Mouse (Mus musculus) thymus, postnatal 10 days (tissue): ENCODE results near the gene Fam241b.
"Not testable (repeated sequence)": the region's sequence is repeated elsewhere in the genome, so short reads cannot be mapped to it uniquely, and the experiment has no call there.

Source experiments
- DNase-seq, 2 experiments: peaks; one replicate each; pipeline ENCODE4 v3.0.0; 2021; ENCODE audit warnings: low spot score in 2 of 2

Gene Fam241b

DNA sequence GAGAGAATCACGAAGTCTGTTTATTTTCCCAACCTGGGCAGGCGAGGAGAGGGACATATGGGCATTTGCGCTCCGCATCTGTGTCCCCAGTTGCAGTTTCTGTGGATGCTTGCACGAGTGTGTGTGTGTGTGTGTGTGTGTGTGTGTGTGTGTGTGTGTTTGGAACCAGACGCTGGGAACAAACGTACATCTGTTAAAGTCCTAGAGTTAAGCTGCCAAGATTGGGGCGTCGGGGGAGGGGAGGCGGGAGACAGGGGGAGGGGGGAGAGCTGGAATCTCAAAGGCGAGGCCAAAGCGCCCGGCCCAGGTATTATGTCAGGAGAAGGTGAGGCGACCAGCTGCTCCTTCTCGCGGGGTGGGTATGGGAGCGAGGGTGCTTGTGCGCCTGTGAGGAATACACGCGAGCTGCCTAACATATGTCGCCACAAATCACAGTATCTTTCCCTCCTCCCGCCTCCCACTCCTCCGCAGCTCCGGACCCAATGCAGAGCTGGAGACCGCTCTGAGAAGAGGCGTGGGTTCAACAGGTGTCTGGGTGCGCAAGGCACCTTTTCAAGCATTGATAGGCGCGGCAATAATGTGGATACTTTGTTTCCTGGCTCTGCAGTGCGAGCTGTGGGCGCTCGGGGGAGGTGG lies 15.3 kb downstream of the Fam241b start:
- no peak for DNase-seq

DNA sequence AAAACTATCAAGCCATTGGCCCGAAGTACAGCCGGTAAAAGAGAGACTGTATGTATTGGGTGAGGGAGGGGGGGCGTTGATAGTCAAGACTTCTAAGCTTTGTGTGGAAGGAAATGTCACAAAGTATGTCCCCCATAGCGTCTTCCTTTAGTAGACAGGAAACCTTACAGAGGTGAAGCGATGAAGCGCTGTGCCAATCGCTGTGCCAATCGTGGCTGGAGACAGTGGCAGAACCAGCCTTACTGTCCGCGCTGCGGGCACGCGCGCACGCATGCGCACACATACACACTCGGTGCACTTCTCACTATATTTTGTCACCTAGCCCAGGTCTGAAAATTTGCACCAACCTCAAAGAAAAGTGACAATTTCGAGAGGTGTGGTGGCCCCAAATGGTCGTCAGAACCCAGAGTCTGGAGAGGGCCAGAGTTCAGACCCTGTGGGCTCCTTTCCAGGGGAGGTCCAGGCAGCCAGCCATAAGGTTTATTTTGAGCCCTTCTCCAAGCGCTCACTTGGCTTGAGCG lies 15.9 kb downstream of the Fam241b start:
- no peak for DNase-seq

DNA sequence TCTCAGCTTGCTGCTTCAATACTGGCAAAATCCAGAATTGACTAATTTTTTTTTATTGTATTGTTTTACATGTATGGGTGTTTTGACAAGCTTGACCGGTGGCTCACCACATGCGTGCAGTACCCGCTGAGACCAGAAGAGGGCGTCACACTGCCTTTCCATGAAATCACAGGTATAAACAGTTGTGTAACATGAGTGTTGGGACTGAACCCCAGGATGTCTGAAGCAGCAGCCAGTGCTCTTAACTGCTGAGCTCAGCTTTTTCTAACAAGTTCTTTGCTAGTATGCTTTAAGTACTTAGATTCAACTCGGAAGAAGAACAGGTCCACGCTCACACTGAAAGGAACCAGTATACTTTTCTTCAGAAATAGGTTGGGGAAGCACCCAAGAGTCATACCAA lies 16.6 kb downstream of the Fam241b start:
- no peak for DNase-seq

DNA sequence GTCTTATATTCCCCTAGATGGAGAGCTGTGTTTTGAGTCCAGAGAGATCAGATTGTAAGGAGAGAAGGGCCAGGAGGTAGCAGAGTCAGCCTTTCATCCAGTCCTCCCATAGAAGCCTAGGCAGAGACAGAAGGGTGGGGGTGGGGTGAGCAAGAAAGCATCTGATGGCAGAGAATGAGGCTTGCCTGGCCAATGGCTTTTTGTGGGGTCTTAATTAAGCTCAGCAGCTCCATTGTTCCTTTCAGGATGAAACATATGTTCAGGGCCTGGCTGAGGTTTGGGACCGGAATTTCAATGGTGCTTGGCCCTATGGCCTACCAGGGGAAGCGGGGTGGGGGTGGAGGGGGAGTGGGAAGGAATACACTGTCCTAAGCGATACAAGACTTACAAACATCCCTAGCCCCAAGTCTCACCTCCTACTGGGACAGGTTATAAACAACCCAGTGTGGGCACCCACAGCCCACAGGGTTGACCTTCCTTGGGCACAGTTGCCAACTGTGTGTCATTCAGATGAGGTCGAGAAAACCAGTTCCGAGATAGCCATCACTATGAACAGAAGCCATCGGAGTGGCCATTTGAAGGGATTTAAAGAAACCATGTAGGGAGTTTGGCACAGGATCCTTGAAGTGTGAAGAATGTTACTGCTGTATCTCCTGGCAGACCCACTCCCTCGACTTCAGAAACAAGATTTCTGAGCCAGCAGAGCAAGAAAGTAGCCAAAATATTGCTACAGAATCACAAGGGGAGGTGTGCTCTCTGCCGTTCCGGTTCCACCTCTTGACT lies 29.7 kb downstream of the Fam241b start:
- DNase-seq = no peak

DNA sequence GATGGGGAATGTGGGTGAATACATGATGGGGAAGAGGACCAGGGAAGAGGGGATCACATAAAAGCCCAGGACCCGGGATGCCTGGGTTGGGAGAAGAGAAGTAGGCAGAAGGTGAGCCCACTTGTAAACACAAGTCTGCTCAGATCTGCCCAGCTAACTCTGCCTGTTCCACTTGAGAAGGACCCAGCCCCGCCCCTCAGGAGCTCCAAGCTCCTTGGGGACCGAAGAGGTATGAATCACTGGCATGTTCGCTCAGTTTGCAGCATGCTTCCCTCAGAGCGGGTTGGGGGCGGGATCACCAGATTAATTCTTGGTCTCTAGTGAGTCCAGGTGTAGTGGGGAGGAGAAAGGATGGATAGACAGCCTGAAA lies 32.5 kb downstream of the Fam241b start:
- peak in 1 of 2 experiments; percentile 4 for DNase-seq

DNA sequence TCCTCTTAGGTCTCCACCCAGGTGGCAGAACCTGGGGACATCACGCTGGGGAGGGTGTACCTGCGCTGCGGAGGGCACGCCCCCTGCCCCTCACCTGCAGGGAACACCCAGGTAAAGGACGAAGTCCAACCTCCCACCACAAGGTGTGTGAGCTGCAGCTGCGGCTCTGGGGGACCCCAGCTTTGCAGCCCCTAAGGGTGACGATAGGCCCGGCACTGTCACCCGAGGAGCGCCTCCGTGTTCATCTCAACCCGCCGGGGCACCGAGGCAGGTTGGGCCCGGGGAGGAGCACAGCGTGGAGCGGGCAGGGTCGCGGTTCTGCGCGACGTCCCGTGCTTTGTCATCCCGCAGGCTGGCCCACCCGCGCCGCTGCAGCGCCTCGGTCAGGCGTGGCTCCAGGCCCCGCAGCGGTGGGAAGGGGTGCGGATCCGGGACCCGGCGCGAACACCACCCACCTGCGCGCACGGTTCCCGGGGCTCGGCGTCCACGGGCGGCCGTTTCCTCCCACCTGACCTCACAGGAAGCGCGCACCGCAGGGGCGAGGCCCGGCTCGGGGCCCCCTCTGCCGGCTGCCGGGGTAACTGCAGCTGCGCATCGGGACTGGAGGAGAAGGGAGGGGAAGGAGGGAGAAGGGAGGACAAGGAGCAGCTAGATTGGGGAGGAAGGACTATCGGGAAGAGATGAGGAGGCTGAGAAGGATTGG lies 33.1 kb downstream of the Fam241b start:
- peak; percentile 61 to 85 for DNase-seq

DNA sequence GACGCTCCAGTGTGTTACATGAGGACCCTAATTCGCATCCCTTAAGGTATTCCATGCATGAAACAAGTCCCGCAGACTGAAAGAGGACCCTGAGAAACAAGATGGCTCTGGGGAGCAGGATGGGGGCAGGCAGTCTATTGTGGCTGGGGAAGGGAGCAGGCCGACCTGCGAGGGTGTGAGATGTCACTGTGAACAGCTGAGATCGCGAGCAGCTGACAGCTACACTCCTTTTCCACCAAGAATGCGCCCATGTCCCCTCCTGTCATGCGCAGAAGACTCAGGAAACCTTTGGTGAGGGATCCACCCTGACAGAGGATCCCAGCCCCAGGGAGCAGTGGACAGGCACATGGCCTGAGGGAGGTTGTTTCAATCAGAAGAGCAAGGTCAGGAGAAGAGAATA lies 36.7 kb downstream of the Fam241b start:
- DNase-seq = no peak

DNA sequence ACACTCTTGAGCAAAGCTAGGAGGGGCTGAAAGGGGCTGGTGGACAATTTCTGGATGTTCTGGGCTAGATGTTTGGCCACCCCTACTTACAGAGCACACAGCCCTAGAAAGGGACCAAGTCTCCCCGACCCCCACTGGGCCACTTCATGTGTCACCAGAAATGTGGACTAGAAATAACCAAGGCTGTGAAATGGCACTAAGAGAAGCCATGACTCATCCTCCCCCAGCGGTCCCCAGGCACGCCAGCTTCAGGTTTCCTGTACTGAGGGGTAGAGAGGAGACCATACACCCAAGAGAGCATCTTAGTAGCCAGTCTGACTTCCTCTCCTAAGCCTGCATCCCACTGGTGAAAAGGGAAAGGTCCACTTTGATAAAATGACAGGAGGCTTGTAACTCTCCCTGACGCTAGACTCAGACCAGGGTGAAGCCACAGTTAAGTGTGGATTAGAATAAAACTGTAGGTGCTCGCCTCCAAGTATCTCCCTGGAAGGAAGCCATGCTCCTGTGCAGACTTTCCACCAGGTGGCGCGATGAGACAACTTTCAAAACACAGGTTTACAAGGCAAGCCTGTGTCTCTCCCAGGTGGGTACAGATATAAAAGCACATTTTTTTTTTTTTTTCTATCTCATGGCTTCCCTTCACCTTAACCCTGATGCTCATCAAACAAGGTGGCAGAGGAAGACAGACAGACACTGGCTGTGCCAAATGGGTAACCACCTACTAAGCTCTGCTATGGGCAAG lies 38.7 kb downstream of the Fam241b start:
- DNase-seq = peak; percentile 36 to 65

DNA sequence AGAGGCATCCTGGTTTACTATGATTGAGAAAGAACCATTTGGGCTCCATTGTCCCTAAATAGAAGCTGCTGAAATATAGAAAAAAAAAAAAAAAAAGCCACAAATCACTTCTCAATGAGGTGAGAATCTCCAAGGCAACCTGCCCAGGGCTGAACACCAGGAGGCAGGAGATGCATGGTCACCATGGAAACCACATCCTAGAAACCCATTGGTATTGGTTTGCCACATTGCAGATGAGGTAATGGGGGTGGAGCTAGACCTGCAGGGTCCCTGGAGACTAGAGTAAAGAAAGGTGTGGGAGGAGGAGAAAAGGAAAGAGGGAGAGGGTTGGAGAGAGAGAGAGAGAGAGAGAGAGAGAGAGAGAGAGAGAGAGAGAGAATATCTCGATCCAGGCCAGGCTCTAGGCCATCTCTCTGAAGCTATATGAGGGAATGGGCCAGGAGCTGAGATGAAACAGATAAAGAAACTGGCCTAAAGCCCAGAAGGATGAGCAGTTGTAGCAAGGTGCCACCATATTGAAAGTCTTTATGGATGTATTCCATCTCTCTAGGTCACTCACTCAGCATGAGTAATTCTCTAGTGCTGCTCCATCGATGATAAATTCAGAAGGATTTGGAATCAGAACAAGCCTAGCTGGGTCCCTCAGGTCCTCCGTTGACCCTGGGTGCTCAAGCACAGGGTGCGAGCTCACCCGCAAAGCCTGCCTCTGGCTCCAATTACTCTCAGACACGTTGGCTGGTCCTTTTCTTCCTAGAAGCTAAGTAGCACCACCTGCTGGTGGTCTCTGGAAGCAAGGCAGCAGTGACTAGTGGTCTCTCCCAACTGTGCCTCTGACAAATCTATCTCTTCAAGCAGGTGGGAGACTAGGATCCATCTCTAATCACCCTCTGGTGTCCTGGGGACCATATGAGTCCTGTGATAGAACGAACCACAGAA lies 41.9 kb downstream of the Fam241b start:
- peak; percentile 31 to 67 for DNase-seq

DNA sequence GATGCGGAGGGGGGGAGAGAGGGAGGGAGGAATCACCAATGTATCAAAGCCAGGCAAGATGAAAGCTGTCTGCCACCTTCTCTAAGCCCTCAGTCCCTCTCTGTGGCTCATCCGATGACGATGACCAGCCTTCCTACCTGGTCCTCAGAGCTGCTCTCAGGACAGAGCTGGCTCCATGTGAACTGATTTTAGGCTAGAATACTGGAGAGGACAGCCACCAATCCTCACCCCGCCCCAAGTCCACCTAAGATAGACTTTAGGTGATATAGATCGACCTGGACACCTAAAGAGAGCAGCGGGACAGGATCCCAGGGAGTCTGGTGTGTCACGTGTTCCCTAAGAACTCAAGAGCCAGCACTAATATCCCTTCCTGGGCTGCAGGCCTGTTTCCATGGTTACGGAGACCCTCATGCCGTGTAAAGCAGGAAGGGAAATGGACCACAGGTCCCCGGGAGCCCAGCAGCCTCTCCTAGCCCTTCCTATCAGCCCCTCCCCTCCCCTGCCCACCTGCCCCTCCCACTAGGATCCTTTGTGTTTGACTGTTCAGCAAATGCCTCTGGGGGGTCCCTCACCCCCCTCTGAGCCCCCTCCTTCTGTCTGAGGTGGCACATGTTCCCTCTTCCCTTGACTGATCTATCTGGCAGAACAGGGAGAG lies 43.8 kb downstream of the Fam241b start:
- no peak for DNase-seq

DNA sequence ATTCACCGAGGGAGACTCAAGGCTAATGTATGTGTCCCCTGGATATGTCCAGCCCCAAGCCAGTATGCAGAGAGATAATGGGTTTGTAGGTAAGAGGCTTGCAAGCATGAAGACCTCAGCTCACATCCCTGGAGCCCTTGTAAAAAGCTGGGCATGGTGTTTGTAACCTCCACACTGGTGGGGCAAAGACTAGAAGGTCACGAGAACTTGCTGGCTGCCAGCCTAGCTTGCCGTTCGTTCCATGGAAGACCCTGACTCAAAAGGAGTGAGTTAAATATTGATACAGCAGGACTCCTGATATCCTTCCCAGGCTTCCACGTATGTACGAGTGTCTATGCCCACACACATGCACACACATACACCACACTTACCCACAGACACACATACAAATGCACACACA lies 49.3 kb downstream of the Fam241b start:
- DNase-seq = no peak

DNA sequence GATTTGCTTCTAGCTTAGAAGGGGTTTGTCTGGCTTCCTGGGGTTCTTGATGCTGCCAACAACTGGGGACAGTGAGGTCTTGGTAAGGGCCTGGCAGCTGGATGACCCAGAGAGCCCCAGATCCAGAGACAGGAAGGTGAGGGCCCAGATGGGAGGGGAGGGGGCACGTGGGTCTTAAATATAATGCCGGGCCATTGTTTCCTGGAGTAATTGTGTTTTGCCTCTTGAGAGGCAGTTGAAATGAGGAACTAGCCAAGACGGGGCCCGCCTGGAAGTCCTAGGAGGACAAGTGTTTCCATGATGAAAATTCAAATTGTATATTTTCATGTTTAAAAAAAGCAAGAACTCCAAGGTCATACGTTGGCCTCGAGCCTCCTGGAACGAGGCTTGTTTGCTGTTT lies 49.8 kb downstream of the Fam241b start:
- no peak for DNase-seq

DNA sequence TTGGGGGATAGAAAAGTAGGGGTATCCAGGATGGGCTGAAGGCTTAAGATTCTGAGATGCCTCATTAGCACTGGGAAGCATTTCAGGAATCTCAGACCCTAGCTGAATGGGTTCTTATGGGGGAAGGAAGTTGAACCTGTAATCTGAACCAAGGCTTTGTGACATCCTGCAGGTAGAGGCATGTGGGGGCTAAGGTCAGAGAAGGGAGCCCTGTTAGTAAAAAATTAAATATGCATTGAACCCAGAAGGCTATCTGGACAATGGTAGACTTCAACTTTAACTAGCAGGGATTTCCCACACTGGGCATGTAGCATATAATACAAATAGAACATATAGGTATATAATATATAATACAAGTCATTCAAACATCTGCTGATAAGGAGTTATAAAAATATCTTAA lies 54.2 kb downstream of the Fam241b start:
- DNase-seq = no peak

DNA sequence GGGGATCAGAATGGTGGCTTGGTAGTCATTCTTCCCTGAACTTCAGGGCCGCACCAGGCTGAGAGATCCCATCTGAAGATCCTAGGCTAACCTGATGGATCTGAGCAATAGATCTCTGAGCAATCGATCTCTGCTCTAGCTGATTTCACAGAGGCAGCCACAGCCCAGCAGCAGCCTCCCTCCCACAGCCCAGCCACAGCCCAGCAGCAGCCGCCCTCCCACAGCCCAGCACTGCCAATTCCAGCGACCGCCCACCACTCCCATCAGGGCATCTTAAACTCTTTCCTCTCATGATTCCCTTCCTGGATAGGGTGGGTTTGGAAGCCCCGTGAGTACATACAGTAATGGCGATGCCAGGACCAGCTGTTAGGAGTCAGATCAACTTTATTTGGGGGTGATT lies 54.6 kb downstream of the Fam241b start:
- no peak for DNase-seq

DNA sequence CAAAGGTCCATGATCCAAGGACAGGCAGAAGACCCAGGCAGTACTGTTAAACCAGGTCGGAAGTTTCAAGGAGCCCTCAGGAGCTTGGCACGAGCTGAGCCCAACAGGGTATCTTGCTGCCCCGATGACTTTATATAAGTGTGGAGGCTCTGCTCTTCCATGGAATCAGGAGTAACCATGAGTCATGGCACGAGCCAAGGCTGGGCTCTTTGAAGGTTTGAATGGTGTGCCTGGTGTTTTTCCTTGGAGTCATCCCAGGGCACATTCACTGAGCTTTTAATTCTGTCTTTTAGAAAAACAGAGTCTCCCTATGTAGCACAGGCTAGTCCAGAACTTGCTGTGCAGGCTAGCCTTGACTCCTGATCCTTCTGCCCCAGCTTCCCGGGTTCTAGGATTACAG lies 55.3 kb downstream of the Fam241b start:
- no peak for DNase-seq

DNA sequence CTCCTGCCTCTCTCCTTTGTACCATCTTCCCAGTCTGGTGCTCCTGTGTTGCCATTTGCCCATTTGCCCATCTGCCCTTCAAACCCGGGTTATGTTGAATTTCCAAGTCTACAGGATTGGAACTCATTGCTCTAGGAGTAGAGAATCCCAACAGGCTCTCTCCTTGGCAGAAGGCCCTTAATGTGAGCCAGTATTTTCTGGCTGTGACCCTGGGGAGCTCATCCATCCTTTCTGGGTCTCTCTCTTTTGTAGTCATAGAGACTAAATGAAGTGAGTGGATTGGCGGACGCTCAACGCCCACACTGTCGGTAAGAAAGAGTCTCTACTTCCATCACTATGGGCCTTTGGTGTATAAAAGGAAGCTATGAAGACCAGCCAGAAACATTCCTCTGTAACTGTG lies 56.9 kb downstream of the Fam241b start:
- DNase-seq = no peak

DNA sequence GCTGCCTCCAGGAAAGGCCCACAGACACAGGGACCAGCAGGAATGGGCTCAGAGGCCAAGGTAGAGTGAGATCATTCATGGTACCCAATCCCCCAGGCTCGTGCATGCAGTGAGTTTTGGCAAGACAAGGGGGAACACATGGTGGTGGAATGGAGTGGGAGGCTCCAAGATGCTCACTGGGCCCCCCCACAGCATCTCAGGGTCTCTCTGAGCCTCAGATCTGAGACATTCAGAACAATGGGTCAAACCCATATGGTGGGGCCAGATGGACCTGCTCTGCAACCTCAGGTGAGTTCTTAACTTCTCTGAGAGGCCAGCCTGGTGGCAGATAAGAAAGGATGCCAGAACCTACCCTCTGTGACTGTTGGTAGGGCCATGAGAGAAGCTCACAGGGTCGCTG lies 57.7 kb downstream of the Fam241b start:
- DNase-seq = no peak

DNA sequence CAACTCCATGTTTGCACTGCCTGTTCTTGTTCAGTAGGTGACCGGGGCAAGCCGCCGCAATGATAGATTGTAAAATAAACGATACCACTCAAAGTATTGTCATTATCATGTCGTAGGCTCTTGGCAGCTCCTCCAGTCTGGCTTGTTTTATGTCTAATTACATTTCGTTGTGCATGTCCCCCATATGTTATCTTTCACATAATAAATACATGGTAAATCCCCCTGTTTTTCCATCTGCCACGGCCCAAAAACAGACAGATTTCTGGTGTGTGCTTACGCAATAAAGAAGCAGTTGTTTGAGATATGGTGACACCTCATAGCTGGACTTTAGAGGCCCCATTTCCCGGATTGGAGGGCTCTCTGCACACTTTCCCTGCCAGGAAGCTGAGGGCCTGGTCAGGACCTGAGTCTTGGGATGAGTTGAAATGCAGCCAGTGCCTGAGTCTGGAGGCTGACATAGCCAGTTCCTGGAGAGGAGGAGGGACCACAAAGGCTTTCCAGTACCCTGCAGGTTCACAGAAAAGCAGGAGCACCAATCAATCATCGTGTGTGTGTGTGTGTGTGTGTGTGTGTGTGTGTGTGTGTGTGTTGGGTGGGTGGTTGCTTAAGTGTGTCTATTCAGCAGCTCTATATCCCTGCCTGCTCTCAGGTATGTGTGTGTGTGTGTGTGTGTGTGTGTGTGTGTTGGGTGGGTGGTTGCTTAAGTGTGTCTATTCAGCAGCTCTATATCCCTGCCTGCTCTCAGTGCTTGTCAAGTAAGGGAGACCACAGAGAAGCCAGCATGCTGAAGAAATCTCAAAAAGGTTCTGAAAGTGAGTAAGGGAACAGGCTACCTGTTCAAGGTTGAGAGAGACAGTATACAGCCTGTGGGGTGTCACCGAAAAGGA lies 67.2 kb downstream of the Fam241b start:
- no peak for DNase-seq

DNA sequence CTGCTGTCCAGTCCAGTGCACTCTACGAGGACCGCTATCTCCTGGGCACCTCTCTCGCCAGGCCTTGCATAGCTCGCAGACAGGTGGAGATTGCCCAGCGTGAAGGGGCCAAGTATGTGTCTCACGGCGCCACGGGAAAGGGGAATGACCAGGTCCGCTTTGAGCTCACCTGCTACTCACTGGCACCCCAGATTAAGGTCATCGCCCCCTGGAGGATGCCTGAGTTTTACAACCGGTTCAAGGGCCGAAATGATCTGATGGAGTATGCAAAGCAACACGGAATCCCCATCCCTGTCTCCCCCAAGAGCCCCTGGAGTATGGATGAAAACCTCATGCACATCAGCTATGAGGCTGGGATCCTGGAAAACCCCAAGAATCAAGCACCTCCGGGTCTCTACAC lies 72.4 kb downstream of the Fam241b start:
- not testable (repeated sequence) for DNase-seq
